Mouse (Mus musculus) activated CD4-positive, CD25-positive, alpha-beta regulatory T cell (primary cell): Measurements from ENCODE around the gene Slc38a4. TPM values are rescaled to one million over a fixed set of nuclear protein-coding genes. Genes with fewer than 3 reads are reported as not detected.

ENCODE experiments used
- polyA plus RNA-seq, 2 experiments: library from polyadenylated mRNA; unstranded; fragments of 100-300 nt; shearing (Covaris generic); gene quantifications; one replicate each; pipeline ENCODE4 v1.2.1; 2017

The Slc38a4 gene
- polyA plus RNA-seq = not detected

GRCm38 (mm10) chr15:97055794-97056193, at the start of gene Slc38a4:
TSS of gene Slc38a4 (minus strand) at chr15:97055956.

Other genes starting within 250 kb of the Slc38a4 start
- 10 to 100 TPM; 38.9 to 43.0 TPM for gene Pced1b, start 191.2 kb upstream of the Slc38a4 start, polyA plus RNA-seq
- gene Amigo2, start 191.3 kb upstream of the Slc38a4 start, polyA plus RNA-seq = 10 to 100 TPM; 13.8 to 15.9 TPM